Mouse (Mus musculus): ENCODE measurements around the gene Sdcbp2.

Sdcbp2 gene

DNA sequence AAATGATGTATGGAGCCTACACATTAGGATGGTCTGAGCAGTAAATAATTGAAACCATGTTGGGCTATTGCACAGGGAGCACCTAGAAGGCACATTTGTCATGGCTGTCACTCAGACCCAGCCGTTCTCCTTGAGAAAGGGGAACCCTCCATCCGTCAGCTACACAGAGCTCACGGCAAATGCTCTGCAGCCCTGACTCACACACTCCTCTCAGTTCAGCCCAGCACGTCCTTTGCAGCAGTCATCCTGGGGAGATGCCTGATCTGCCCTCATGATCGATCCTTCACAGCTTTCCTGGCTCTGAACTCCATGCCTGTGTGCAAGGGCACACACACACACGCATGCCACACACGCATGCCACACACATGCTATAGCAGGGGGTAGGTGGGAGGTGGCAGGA is 56.9 kb downstream of the Sdcbp2 start:
- no peak for DNase-seq (ENCODE audit: low spot score in 2 of 2)

DNA sequence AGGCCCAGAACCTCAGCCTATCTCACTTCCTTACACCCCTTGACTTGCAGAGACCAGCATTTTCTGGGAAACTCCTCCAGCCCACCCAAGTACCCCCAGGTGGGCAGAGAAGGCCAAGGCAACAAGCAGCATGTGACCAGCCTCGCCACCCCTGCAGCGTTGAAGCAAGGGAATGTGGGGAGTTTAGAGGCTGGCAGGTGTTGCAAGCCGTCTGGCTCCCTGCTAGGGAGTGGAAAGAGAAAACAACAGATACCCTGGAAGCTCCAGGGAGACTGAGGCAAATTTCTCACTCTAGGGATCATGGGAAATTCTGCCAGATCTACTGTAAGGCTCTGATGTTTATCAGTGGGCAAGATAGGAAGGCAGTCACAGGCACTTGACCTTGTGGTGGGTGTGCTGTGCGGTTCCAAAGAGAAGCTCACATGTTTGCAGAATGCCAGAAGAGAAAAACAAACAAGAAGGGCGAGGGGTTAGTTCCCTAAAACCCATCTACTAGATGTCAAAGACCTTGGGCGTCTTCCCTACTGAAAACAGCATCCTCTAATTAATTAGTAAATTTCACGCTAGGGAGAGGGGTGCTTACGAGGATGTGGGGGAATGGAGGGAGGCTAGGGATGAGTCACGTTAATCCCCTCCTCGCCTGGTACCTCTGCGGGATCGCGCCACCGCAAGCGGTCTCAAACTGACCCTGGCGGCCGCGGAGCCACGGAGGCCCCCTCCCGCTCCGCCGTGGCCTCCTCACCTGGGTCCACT is 59.2 kb downstream of the Sdcbp2 start:
- DNase-seq (ENCODE audit: low spot score in 2 of 2): peak in 1 of 2 experiments; percentile 45

DNA sequence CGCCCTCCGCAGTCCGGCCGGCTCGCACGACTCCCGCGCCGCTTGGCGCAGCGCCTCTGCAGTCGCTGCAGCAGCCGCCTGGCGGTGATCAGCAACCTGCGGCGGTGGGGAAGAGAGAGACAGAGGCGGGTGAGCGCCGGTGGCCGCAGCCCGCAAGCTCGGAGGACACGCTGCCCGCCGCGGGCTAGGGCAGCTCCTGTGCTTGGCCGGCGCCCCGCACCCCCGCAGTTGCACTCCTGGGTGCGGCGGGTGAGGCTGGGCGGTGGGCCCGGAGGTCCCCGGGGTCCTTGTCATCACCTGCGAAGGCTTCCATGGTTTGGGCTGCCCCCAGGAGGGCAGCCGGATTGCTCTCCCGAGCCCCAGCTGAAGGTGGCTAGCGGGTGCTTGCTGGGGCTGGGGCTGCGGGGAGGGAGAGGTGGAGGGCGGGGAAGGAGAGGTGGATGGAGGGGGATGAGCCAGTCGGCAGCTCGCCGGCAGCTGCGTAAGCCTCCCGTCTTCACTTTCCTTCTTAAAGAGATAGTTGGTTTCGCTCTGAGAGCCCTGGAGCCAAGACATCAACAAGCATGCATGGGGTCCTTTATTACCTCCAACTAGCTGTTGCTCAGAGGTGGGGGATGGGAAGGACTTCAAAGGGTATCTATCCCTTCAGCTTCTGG is 59.9 kb downstream of the Sdcbp2 start, which contains the start of gene Snph:
Gene Snph, minus strand, starts transcription at position 435 of the 656 bp plus-strand sequence.
- peak; percentile 71 to 84 for DNase-seq (ENCODE audit: low spot score in 2 of 2)

DNA sequence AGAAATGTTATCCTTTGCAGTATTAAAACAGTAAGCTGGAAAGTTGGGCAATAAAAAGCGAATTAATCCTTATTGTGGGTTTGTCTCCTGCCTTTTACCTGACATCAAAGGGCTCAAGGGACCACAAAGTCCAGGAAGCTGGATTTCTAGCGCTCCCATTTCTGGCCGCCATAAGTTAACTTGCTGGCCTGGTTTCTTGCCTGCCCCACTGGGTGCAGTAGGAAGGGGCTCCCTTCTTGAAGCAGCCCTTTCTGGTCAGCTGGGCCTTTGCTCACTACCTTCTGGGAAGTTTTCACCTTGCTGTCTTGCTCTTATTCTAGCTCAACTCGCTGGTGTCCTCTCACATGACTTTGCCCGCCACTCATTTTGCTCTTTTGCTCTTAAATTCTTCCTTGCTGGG is 60.6 kb downstream of the Sdcbp2 start:
- DNase-seq (ENCODE audit: low spot score in 2 of 2): no peak

DNA sequence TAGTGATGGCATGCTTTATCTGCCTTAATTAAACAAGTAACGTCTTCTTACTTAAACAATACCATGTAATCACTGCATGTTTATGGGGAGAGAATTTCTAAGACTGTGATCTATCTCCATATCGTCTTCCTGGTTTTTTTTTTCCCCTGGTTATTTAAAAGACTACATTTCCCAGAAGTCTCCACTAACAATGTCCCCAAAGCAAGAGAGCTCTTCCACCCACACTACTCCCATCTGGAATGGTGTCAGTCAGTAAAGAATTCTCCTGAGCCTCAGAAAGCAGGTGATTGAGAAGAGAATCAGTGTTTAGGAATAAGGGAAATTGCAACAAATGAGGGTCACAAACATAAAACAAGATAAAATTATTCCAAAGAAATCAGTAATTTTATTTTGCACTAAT is 62.5 kb downstream of the Sdcbp2 start:
- DNase-seq (ENCODE audit: low spot score in 2 of 2): peak in 1 of 2 experiments; percentile 21

DNA sequence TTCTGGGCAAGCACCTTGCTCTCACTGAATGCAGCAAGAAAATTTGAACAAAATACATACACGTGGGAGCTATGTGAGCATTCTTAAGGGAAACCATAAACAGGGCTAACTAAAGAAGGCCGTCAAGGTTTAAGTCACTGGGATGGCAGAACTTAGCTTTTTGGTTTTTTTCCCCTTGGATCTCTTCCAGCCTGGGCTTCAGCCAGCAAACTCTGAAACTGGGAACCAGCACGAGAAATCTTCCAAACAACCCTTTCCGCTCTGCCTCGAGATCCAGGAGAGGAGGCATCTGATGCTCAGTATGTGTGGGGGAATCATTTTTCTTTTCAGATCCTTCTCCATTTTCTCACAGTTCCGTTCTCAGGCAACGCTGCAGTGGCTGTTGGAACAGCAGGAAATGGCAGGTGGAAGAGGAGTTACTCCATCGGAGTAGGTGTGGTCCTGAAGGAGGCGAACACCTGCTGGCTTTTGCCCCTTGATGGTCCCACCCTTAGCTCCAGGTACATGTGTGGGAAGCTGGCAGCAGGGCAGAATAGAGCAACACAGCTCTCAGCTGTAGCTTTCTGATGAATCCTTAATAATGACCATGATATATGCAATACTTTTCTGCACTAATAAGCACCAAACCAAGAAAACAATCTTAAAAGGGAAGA is 63.1 kb downstream of the Sdcbp2 start:
- DNase-seq (ENCODE audit: low spot score in 2 of 2): peak in 1 of 2 experiments; percentile 26

DNA sequence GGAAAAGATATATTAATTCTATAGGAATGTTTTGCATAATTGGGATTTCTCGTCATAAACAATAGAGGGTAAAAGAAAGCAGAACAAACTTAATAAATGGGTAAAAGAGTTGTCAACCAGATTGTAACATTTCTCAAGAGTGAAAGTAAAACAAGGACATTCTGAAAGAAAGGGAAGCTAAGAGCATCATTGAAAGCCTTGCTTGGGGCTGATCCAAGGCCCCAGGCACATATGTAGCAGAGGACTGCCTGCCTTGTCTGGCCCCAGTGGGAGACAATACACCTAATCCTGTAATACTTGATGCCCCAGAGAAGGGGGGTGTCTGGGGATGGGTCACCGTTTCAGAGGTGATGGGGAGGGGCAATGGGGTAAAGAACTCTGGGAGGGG is 63.6 kb downstream of the Sdcbp2 start:
- no peak for DNase-seq (ENCODE audit: low spot score in 2 of 2)
